Mouse (Mus musculus) cerebellum, adult 2 months (tissue): ENCODE data around the gene Ddx39b.

Source experiments
- CTCF ChIP-seq: fragments of 200-500 bp; IDR thresholded peaks from 2 replicates; pipeline ENCODE4 v1.5.1; 2011; ENCODE audit warnings: low read depth, mild to moderate bottlenecking, control low read depth, low read length, moderate library complexity, borderline replicate concordance; ENCODE audit not compliant: insufficient read depth
- POLR2A ChIP-seq: fragments of 200-500 bp; IDR thresholded peaks from 2 replicates; pipeline ENCODE4 v1.6.1; 2011; ENCODE audit warnings: low read length, control low read depth, borderline replicate concordance; ENCODE audit not compliant: insufficient read depth

DNA sequence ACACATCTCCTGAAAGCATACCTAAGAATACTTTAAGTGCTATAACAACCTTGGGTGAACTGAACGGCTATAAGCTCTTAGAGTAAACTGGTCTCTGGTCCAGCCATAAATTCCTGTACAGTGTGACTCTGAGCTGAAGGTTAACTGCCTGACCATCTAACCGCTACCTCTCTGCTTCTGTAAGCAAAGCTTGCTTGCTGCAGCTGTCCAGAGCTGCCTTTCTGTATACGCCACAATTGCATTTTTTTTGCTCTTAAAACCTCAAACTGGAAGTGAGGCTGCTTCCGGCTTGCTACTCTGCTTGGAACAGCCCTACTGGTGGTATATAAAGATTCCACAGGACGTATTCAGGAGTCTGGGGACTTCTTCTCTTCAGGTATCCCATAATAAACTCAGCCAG, 8.9 kb upstream of the Ddx39b start:
- no peak for TF ChIP-seq CTCF
- no peak for TF ChIP-seq POLR2A
